Mouse (Mus musculus) inflammation-experienced regulatory T-cells, adult 6 months (primary cell): ENCODE results near the gene Myrf. TPM values are rescaled to one million over a fixed set of nuclear protein-coding genes. Genes with fewer than 3 reads are reported as not detected.

ENCODE experiments used
- ATAC-seq: one replicate; pipeline ENCODE4 v1.8.0; 2017
- polyA plus RNA-seq, 3 experiments: library from polyadenylated mRNA; unstranded; fragments of 100-300 nt; shearing (Covaris generic); gene quantifications; one replicate each; pipeline ENCODE4 v1.2.1; 2017

The Myrf gene
- polyA plus RNA-seq: not detected

- ATAC-seq: peak; percentile 58
Measured at GRCm38 (mm10) chr19:10240654-10241305, at the start of gene Myrf. Myrf (minus strand) TSS chr19:10240748.

DNA sequence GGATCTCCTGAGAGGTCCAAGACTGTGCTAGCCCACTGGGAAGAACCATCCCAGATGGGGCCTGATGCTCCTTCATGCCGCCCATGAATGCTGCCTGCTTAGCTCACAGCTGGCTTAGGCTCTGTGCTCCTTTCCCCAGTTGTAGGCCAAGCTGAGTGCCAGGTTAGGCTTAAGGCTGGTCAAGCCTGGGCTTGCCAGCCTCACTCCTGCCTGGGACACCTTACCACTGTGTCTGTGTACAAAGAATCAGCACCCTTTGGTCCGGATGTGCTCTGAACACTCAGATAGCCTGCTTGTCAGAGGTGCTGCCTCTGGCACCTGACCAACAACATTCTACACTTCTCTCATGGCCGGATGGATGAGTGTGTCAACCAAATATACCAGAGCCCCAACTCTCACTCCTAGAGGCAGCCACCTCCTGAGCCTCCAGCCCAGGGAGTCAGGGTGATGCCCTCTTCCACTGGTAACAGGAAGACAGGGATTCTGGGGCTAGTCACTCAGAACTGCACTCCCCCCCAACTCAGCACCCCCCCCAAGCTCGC lies 49.1 kb upstream of the Myrf start:
- ATAC-seq: no peak

DNA sequence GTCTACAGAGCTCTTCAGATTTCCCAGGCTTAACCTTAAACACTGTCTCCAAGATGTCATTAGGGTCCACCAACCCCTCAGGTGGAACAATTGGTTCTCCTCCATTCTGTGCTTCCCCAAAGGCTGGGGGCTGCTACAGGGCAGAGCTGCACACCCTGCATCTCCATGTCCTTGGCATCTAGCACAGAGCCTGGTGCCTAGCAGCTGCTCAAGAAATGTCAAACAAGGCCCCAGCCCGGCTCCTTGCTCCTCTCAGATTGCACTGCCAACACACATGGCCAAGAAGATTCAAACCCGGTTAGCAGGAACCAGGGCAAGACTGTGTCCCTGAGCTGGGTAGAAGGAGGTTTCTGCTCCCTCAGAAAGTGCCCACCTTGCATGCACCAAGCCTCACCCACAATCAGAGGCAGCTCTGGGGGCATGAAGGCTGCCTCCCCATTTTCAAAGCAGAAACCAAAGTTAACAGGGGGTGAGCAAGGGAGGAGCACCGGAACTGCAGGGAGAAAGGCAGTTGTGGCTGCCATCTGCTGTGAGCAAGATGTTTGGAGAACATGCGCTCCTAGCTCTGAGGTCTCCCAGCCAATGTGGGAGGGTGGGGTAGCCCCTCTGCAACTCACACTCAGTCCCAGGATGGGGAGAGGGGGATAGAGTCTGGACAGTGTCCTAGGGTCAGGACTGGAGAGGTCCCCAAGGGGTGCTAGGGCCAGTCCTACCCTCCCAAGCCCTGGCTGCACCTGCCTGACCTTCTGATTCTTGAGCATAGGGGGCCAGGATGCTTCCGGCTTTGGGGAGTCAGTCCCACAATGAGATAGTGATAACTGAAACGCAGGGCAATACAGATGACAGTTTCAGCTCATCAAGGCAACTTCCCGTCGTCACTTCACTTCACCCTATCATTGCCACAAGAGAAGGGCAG lies 47.8 kb upstream of the Myrf start:
- ATAC-seq: no peak

GRCm38 (mm10) chr19:10286458-10286872 lies 45.9 kb upstream of the Myrf start:
- no peak for ATAC-seq

DNA sequence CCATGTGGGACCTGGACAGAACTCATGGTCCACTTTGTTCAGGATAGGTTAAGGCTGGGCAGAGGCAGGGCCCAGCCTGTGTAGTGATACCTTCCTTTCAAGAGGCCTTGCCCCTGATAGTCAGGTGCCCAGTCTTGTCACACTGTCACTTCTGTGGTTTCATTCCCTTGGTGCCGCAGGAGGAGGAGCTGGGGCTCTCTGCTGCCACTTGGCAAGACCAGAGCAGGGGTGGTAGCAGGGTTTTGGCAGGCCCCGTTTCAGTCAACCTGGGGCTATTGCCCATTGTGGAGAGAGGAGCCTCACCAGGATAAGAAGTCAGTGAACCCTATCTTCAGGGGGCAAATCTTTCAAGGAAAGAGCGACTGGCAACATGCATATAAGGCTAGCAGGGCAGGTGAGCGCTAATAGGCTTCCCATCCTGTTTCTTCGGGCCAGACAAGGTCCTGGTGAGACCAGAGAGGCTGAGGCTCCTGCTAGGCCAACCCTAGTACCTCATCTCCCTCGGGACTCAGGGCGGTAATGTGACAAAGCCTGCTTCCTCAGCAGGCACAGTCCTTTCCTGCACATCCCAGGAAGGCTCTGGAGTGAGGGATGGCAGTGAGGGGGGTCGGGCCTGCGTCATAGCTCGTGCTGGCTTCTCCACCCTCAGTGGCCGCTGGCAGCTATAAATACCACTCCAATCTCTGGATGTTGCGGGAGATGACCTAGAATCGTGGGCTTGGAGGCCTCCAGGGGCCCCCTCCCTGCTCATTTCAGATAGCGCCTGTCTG lies 40.4 kb upstream of the Myrf start:
- ATAC-seq: no peak

GRCm38 (mm10) chr19:10279668-10280067 lies 39.1 kb upstream of the Myrf start:
- ATAC-seq: no peak

GRCm38 (mm10) chr19:10278669-10279324 lies 38.2 kb upstream of the Myrf start:
- no peak for ATAC-seq

- ATAC-seq: no peak
Measured at GRCm38 (mm10) chr19:10277759-10278158, 37.2 kb upstream of the Myrf start.

GRCm38 (mm10) chr19:10277331-10277730 lies 36.8 kb upstream of the Myrf start:
- no peak for ATAC-seq

DNA sequence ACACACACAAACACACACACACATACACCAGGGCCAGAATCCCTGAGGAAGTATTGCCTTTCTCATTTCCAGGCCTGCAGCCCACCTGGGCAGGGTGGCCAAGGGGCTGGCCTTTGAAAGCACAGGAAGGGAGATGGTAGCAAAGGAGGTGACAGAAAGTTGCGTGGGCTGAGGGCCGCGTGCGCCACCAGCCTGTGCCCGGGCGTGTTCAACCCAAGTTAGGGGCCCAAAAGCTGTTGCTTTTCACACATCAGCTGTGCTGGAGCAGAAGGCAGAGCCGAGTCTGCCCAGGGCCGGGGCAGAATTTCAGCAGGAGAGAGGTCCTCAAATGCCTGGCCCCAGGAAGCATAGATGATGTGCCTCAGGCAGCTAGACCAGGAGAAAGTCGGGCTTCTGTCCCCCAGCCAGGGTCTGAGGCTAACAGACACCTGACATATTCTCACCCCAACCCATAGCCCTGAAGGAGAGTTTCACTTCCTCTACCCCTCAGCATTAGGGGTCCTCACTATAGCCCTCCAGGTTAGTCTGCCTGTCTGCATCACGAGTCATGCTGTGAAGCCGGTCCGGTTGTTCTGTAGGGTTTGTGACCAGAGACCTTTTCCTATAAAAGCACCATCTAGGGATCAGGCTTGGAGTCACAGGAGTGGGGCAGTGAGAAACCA lies 36.1 kb upstream of the Myrf start:
- ATAC-seq: no peak

DNA sequence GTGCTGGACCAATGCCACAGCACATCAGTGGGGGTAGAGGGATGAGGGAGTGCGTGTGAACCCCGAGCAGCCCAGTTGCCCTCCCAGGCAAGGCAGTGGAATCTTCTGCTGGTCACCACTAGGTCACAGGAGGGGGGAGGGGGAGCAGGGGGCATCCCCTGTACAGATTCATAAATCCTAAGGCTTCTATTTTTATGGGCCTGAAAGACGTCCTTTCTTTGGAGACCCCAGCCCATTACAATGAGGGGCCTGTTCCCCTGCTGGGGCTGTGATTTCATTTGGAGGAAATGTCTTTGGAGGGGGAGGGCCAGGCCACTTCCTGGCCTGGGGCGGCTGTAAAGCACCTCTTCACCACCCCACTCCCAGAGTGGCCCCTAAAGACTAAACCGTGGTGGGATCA lies 33.5 kb upstream of the Myrf start:
- ATAC-seq: no peak

- no peak for ATAC-seq
Measured at GRCm38 (mm10) chr19:10272746-10273145, 32.2 kb upstream of the Myrf start.

GRCm38 (mm10) chr19:10271592-10271991 lies 31.0 kb upstream of the Myrf start:
- no peak for ATAC-seq

- no peak for ATAC-seq
Measured at GRCm38 (mm10) chr19:10270356-10270755, 29.8 kb upstream of the Myrf start.

DNA sequence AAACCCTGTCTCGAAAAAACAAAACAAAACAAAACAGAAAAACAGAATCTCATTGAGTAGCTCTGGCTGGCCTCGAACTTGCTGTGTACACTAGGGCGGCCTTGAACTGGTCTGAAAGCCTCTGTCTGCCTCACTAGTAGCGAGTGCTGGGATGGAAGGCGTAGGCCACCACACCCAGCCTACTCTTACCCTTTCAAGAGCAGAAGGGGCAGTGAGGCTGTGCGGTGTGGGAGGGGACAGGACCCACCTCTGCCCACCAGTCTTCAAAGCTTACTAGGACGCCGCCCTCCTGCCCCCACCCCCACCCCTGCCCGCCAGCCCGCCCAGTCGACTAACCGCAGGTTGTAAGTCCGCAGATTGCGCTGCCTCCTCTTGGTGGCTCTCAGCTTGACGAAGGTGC lies 28.3 kb upstream of the Myrf start:
- no peak for ATAC-seq

GRCm38 (mm10) chr19:10267953-10268352 lies 27.4 kb upstream of the Myrf start:
- ATAC-seq: no peak

DNA sequence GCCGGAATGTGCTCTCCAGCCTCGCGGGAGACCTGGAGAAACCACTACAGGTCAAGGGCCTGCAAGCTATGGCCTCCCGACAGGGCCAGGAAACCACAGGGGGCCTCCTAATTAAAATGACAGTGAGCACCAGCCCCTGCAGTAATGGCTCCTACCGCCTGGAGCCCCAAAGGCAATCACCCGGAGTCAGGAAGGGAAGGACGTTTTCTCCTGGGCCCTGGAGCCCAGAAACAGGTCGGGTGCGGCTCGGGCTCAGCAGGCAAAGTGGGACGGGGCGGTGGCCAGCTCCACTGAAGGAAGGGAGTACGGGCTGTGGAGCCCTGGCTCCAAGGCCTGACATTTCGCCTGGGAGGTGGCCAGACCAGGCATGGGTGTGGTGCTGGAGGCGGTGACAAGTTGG lies 26.5 kb upstream of the Myrf start:
- ATAC-seq: no peak

DNA sequence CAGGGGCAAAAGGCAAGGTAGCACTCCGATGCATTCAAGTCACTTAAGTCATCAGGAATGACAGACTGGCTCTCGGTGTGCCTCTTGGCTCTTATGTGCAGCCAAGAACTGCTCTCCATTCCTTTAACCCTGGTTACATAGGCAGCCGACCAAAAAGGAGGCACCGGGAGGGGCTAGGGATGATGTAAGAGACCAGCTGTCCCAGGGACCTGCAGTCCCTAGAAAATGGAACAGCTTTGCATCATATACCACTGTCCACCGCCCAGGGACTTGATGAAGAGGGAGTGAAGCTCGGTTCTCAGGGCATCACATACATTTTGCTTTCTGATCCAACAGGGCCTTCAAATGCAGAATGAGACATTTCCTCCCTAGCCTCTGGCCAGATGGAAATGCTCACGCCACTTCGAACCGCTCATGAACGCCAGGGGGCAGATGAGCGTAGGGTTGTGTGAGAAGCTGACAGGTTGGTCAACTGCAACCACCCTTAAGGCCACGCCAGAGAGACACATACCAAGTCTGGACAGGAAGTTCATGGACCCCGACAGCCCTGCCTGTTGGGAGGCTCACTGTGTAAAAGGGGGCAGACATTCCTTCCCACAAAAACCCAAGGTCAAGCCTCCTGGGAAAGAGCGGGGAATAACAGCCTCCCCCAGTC lies 25.8 kb upstream of the Myrf start:
- no peak for ATAC-seq

- ATAC-seq: no peak
Measured at GRCm38 (mm10) chr19:10261369-10261768, 20.8 kb upstream of the Myrf start.

GRCm38 (mm10) chr19:10258279-10259011 lies 17.9 kb upstream of the Myrf start:
- no peak for ATAC-seq

DNA sequence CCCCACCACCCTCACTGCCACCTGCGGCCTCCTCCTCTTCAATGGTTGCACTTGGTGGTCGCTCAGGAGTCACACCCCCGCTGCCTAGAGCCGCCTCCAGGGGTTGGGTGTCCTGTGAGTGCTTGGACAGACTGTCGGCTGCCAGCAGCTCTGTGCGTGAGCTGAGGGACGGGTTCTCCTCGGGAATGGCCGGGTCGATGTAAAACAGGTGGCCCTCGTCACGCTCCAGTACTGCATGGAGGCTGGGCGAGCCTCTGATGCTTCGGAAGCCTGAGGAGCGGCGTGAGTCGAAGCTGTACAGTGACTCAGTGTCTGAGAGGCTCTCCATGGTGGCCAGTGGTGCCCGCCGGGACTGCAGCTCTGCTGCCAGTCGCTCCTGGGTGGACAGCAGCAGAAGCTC lies 7.6 kb upstream of the Myrf start:
- ATAC-seq: no peak
